Mouse (Mus musculus): ENCODE results near the gene Il17rb. TPM values are rescaled to one million over a fixed set of nuclear protein-coding genes. Genes with fewer than 3 reads are reported as not detected.

The Il17rb gene
- polyA plus RNA-seq (2015; fragmentation: Nextera tagmentation; extraction: Ambion mirVana) = 0.96 and 4.2 TPM in 2 replicates

GRCm38 (mm10) chr14:30008733-30009575, at the start of gene Il17rb, which contains the start of gene Chdh:
Gene Il17rb (minus strand): TSS chr14:30008896.
Gene Chdh (plus strand): TSS chr14:30009023.
- Histone ChIP-seq H3K9me3 (replicated peaks) (no peaks in the 10 kb centered on the region), H3K4me2 (peak within 1 kb of the TSS; percentile 93), H3K27ac (replicated peaks) (no peak within 1 kb of the TSS), H3K9ac (replicated peaks) (peak within 1 kb of the TSS; percentile 43), H3K4me1 (peaks cover 16% of the 10 kb centered on the region), H3K27me3 (replicated peaks) (peaks cover 21% of the 10 kb centered on the region), H3K4me3 (replicated peaks) (peak within 1 kb of the TSS; percentile 42), H3K36me3 (no peaks in the 10 kb centered on the region)
- 7% methylated on average over 54 of the region's 54 CpGs for WGBS
- ATAC-seq (ENCODE audit: low FRiP score) = peak; percentile 63

- Histone ChIP-seq H3K9me3 (replicated peaks) (no peaks in the 10 kb centered on the region), H3K4me2 (no peak overlapping the region), H3K27ac (replicated peaks) (peak overlapping the region; percentile 60), H3K4me1 (peaks cover 10% of the 10 kb centered on the region), H3K36me3 (0 out of 2 replicates have a peak, but pooled peaks cover 6% of the 10 kb centered on the region), H3K9ac (replicated peaks) (no peak overlapping the region), H3K27me3 (replicated peaks) (no peaks in the 10 kb centered on the region), H3K4me3 (replicated peaks) (no peak overlapping the region)
- peak; percentile 89 for ATAC-seq (ENCODE audit: low FRiP score)
- 40% methylated on average over 13 of the region's 13 CpGs for WGBS
Measured at GRCm38 (mm10) chr14:30056031-30056766, 47.5 kb upstream of the Il17rb start.

- Histone ChIP-seq H3K27ac (replicated peaks) (no peak overlapping the region), H3K4me2 (no peak overlapping the region), H3K9ac (replicated peaks) (no peak overlapping the region), H3K4me3 (replicated peaks) (no peak overlapping the region), H3K27me3 (replicated peaks) (no peaks in the 10 kb centered on the region), H3K36me3 (0 out of 2 replicates have a peak, but pooled peaks cover 9% of the 10 kb centered on the region), H3K4me1 (peaks cover 10% of the 10 kb centered on the region), H3K9me3 (replicated peaks) (no peaks in the 10 kb centered on the region)
- ATAC-seq (ENCODE audit: low FRiP score) = no peak
- WGBS = 78% methylated on average over 7 of the region's 7 CpGs
Measured at GRCm38 (mm10) chr14:30054922-30055321, 46.2 kb upstream of the Il17rb start.

- 87% methylated on average over 8 of the region's 8 CpGs for WGBS
- Histone ChIP-seq H3K4me2 (no peak overlapping the region), H3K4me1 (no peaks in the 10 kb centered on the region), H3K9me3 (replicated peaks) (no peaks in the 10 kb centered on the region), H3K36me3 (peaks cover 22% of the 10 kb centered on the region), H3K27me3 (replicated peaks) (no peaks in the 10 kb centered on the region), H3K4me3 (replicated peaks) (no peak overlapping the region), H3K9ac (replicated peaks) (no peak overlapping the region), H3K27ac (replicated peaks) (no peak overlapping the region)
- no peak for ATAC-seq (ENCODE audit: low FRiP score)
Measured at GRCm38 (mm10) chr14:30050280-30050679, 41.6 kb upstream of the Il17rb start.

GRCm38 (mm10) chr14:30048049-30048448, 39.4 kb upstream of the Il17rb start:
- WGBS = 88% methylated on average over 3 of the region's 3 CpGs
- H3K36me3 ChIP-seq = peaks cover 30% of the 10 kb centered on the region

GRCm38 (mm10) chr14:30046976-30047375, 38.3 kb upstream of the Il17rb start:
- no peaks in the 10 kb centered on the region for H3K27me3 ChIP-seq (replicated peaks)
- peaks cover 36% of the 10 kb centered on the region for H3K36me3 ChIP-seq
- no peak overlapping the region for H3K27ac ChIP-seq (replicated peaks)
- no peak overlapping the region for H3K4me3 ChIP-seq (replicated peaks)
- H3K4me2 ChIP-seq = no peak overlapping the region
- no peak for ATAC-seq (ENCODE audit: low FRiP score)
- WGBS = 88% methylated on average over 4 of the region's 4 CpGs
- H3K9me3 ChIP-seq (replicated peaks) = no peaks in the 10 kb centered on the region
- H3K9ac ChIP-seq (replicated peaks) = no peak overlapping the region
- no peaks in the 10 kb centered on the region for H3K4me1 ChIP-seq

More at GRCm38 (mm10) chr14:30048049-30048448, 39.4 kb upstream of the Il17rb start:
- Histone ChIP-seq H3K4me2 (no peak overlapping the region), H3K4me3 (replicated peaks) (no peak overlapping the region), H3K4me1 (no peaks in the 10 kb centered on the region), H3K27ac (replicated peaks) (no peak overlapping the region), H3K9me3 (replicated peaks) (no peaks in the 10 kb centered on the region), H3K9ac (replicated peaks) (no peak overlapping the region), H3K27me3 (replicated peaks) (no peaks in the 10 kb centered on the region)
- ATAC-seq (ENCODE audit: low FRiP score) = no peak

GRCm38 (mm10) chr14:30045704-30046220, 37.1 kb upstream of the Il17rb start:
- 88% methylated on average over 8 of the region's 8 CpGs for WGBS

GRCm38 (mm10) chr14:30045239-30045638, 36.5 kb upstream of the Il17rb start:
- no peak for ATAC-seq (ENCODE audit: low FRiP score)
- Histone ChIP-seq H3K9ac (replicated peaks) (no peak overlapping the region), H3K36me3 (peaks cover 42% of the 10 kb centered on the region), H3K4me1 (no peaks in the 10 kb centered on the region), H3K9me3 (replicated peaks) (no peaks in the 10 kb centered on the region), H3K27me3 (replicated peaks) (no peaks in the 10 kb centered on the region), H3K27ac (replicated peaks) (no peak overlapping the region), H3K4me2 (no peak overlapping the region), H3K4me3 (replicated peaks) (no peak overlapping the region)
- WGBS = 87% methylated on average over 10 of the region's 10 CpGs

More at GRCm38 (mm10) chr14:30045704-30046220, 37.1 kb upstream of the Il17rb start:
- Histone ChIP-seq H3K27me3 (replicated peaks) (no peaks in the 10 kb centered on the region), H3K9me3 (replicated peaks) (no peaks in the 10 kb centered on the region), H3K9ac (replicated peaks) (no peak overlapping the region), H3K36me3 (peaks cover 38% of the 10 kb centered on the region), H3K4me3 (replicated peaks) (no peak overlapping the region), H3K4me1 (no peaks in the 10 kb centered on the region), H3K27ac (replicated peaks) (no peak overlapping the region), H3K4me2 (no peak overlapping the region)
- ATAC-seq (ENCODE audit: low FRiP score) = no peak

- WGBS = 89% methylated on average over 7 of the region's 7 CpGs
- H3K9ac ChIP-seq (replicated peaks) = no peak overlapping the region
- H3K27me3 ChIP-seq (replicated peaks) = no peaks in the 10 kb centered on the region
- H3K27ac ChIP-seq (replicated peaks) = no peak overlapping the region
- no peaks in the 10 kb centered on the region for H3K4me1 ChIP-seq
- ATAC-seq (ENCODE audit: low FRiP score) = no peak
- no peak overlapping the region for H3K4me3 ChIP-seq (replicated peaks)
- H3K4me2 ChIP-seq = no peak overlapping the region
- peaks cover 42% of the 10 kb centered on the region for H3K36me3 ChIP-seq
- H3K9me3 ChIP-seq (replicated peaks) = no peaks in the 10 kb centered on the region
Measured at GRCm38 (mm10) chr14:30043356-30043940, 34.8 kb upstream of the Il17rb start.

GRCm38 (mm10) chr14:30041836-30042235, 33.1 kb upstream of the Il17rb start:
- no peak for ATAC-seq (ENCODE audit: low FRiP score)
- Histone ChIP-seq H3K9ac (replicated peaks) (no peak overlapping the region), H3K4me1 (no peaks in the 10 kb centered on the region), H3K4me3 (replicated peaks) (no peak overlapping the region), H3K27ac (replicated peaks) (no peak overlapping the region), H3K36me3 (peaks cover 50% of the 10 kb centered on the region), H3K4me2 (no peak overlapping the region), H3K27me3 (replicated peaks) (no peaks in the 10 kb centered on the region), H3K9me3 (replicated peaks) (no peaks in the 10 kb centered on the region)
- 83% methylated on average over 9 of the region's 9 CpGs for WGBS

GRCm38 (mm10) chr14:30039413-30039812, 30.7 kb upstream of the Il17rb start:
- no peak for ATAC-seq (ENCODE audit: low FRiP score)
- H3K27me3 ChIP-seq (replicated peaks) = no peaks in the 10 kb centered on the region
- H3K4me1 ChIP-seq = no peaks in the 10 kb centered on the region
- no peak overlapping the region for H3K4me2 ChIP-seq
- no peak overlapping the region for H3K27ac ChIP-seq (replicated peaks)
- no peak overlapping the region for H3K9ac ChIP-seq (replicated peaks)
- WGBS = 87% methylated on average over 4 of the region's 4 CpGs
- no peak overlapping the region for H3K4me3 ChIP-seq (replicated peaks)
- H3K9me3 ChIP-seq (replicated peaks) = no peaks in the 10 kb centered on the region
- H3K36me3 ChIP-seq = peaks cover 40% of the 10 kb centered on the region

All from neural tube, embryonic 15.5 days (tissue).